Mouse (Mus musculus): ENCODE measurements around the gene A930009A15Rik.

A930009A15Rik gene

GRCm38 (mm10) chr10:115569712-115570491, at the start of gene A930009A15Rik:
Gene A930009A15Rik (plus strand): TSS chr10:115569986.
- ChIA-PET POLR2A (no interaction called here), CTCF (no interaction called here)

GRCm38 (mm10) chr10:115520200-115521080, 49.3 kb upstream of the A930009A15Rik start:
- POLR2A ChIA-PET = interaction anchor here in 1 of 4 experiments (0.6 kb wide), 1 partner anchor 218 kb away, joined by 3 read pairs; no protein-coding TSS in a partner anchor
- CTCF ChIA-PET = no interaction called here

- ChIA-PET CTCF (no interaction called here), POLR2A (no interaction called here)
Observed at GRCm38 (mm10) chr10:115521081-115521451, 48.7 kb upstream of the A930009A15Rik start.

- ChIA-PET POLR2A (interaction anchor here in 1 of 4 experiments (0.6 kb wide), 1 partner anchor 88 kb away, joined by 3 read pairs; no protein-coding TSS in a partner anchor), CTCF (no interaction called here)
Observed at GRCm38 (mm10) chr10:115528892-115529291, 40.9 kb upstream of the A930009A15Rik start.

- ChIA-PET POLR2A (interaction anchor here in 1 of 4 experiments (0.6 kb wide), 1 partner anchor 88 kb away, joined by 3 read pairs; no protein-coding TSS in a partner anchor), CTCF (interaction anchor here in 1 of 4 experiments (0.7 kb wide), 1 partner anchor 26 kb away, joined by 3 read pairs; no protein-coding TSS in a partner anchor)
Observed at GRCm38 (mm10) chr10:115529768-115530167, 40.0 kb upstream of the A930009A15Rik start.

GRCm38 (mm10) chr10:115530746-115531145, 39.0 kb upstream of the A930009A15Rik start:
- ChIA-PET POLR2A (no interaction called here), CTCF (no interaction called here)

- ChIA-PET CTCF (no interaction called here), POLR2A (no interaction called here)
Observed at GRCm38 (mm10) chr10:115542917-115543316, 26.9 kb upstream of the A930009A15Rik start.

- POLR2A ChIA-PET = interaction anchor here in 1 of 4 experiments (0.6 kb wide), 1 partner anchor 77 kb away, joined by 7 read pairs; no protein-coding TSS in a partner anchor
Observed at GRCm38 (mm10) chr10:115550253-115550652, 19.5 kb upstream of the A930009A15Rik start.

GRCm38 (mm10) chr10:115551069-115551468, 18.7 kb upstream of the A930009A15Rik start:
- POLR2A ChIA-PET = no interaction called here
- CTCF ChIA-PET = no interaction called here

More at GRCm38 (mm10) chr10:115550253-115550652, 19.5 kb upstream of the A930009A15Rik start:
- CTCF ChIA-PET = interaction anchor here in 1 of 4 experiments (0.7 kb wide), 1 partner anchor 8 kb away, joined by 6 read pairs; no protein-coding TSS in a partner anchor

- CTCF ChIA-PET = no interaction called here
- POLR2A ChIA-PET = no interaction called here
Observed at GRCm38 (mm10) chr10:115553352-115554113, 16.3 kb upstream of the A930009A15Rik start.

- CTCF ChIA-PET = interaction anchor here in 1 of 4 experiments (0.6 kb wide), 1 partner anchor 26 kb away, joined by 3 read pairs; no protein-coding TSS in a partner anchor
- POLR2A ChIA-PET = no interaction called here
Observed at GRCm38 (mm10) chr10:115555191-115555765, 14.5 kb upstream of the A930009A15Rik start.

- POLR2A ChIA-PET = interaction anchor here in 1 of 4 experiments (1.7 kb wide), 1 partner anchor 11 kb away, joined by 4 read pairs; no protein-coding TSS in a partner anchor
Observed at GRCm38 (mm10) chr10:115556738-115557242, 13.0 kb upstream of the A930009A15Rik start.

GRCm38 (mm10) chr10:115561136-115561880, 8.5 kb upstream of the A930009A15Rik start:
- ChIA-PET POLR2A (no interaction called here), CTCF (no interaction called here)

More at GRCm38 (mm10) chr10:115556738-115557242, 13.0 kb upstream of the A930009A15Rik start:
- CTCF ChIA-PET = interaction anchor here in 1 of 4 experiments (0.6 kb wide), 1 partner anchor 164 kb away, joined by 3 read pairs; no protein-coding TSS in a partner anchor

- ChIA-PET CTCF (no interaction called here), POLR2A (interaction anchor here in 1 of 4 experiments (0.7 kb wide), 1 partner anchor 38 kb away, joined by 4 read pairs; no protein-coding TSS in a partner anchor)
Observed at GRCm38 (mm10) chr10:115562911-115563686, 6.7 kb upstream of the A930009A15Rik start.

GRCm38 (mm10) chr10:115563961-115564360, 5.8 kb upstream of the A930009A15Rik start:
- POLR2A ChIA-PET = interaction anchor here in 1 of 4 experiments (0.7 kb wide), 1 partner anchor 39 kb away, joined by 4 read pairs; no protein-coding TSS in a partner anchor

GRCm38 (mm10) chr10:115570577-115570976, 791 bp downstream of the A930009A15Rik start:
- ChIA-PET POLR2A (no interaction called here), CTCF (no interaction called here)

More at GRCm38 (mm10) chr10:115563961-115564360, 5.8 kb upstream of the A930009A15Rik start:
- CTCF ChIA-PET = no interaction called here

- POLR2A ChIA-PET = no interaction called here
Observed at GRCm38 (mm10) chr10:115571317-115571716, 1.5 kb downstream of the A930009A15Rik start.

More at GRCm38 (mm10) chr10:115571317-115571716, 1.5 kb downstream of the A930009A15Rik start:
- CTCF ChIA-PET = no interaction called here
